Mouse (Mus musculus) liver, adult 2 months (tissue): ENCODE results near the gene Ppy. TPM values are rescaled to one million over a fixed set of nuclear protein-coding genes. Genes with fewer than 3 reads are reported as not detected.

Experiments used
- DNase-seq: peaks from one replicate; pipeline ENCODE4 v3.0.0-alpha.2; 2011; ENCODE audit warnings: low read depth, low spot score; ENCODE audit errors: extremely low read depth
- H3K27ac ChIP-seq: fragments of 200-500 bp; replicated peaks from 2 replicates; pipeline ENCODE4 v1.5.1; 2012; ENCODE audit warnings: low read depth, mild to moderate bottlenecking, control low read depth, inconsistent platforms, low read length; ENCODE audit not compliant: insufficient read depth
- H3K27me3 ChIP-seq: fragments of 200-500 bp; 2 replicates; pipeline ENCODE4 v1.6.1; 2012; ENCODE audit warnings: mild to moderate bottlenecking, moderate library complexity, low read length, inconsistent platforms; ENCODE audit not compliant: control insufficient read depth, insufficient read depth
- H3K36me3 ChIP-seq: fragments of 200-500 bp; 2 replicates; pipeline ENCODE4 v1.6.1; 2012; ENCODE audit warnings: low read length, inconsistent platforms; ENCODE audit not compliant: control insufficient read depth, insufficient read depth
- H3K4me1 ChIP-seq: fragments of 200-500 bp; 2 replicates; pipeline ENCODE4 v1.6.1; 2011; ENCODE audit warnings: low read length; ENCODE audit not compliant: control insufficient read depth, insufficient read depth
- H3K4me3 ChIP-seq: fragments of 200-500 bp; 2 replicates; pipeline ENCODE4 v1.5.1; 2011; ENCODE audit warnings: low read depth, mild to moderate bottlenecking, control low read depth, low read length, moderate library complexity; ENCODE audit not compliant: insufficient read depth
- H3K79me2 ChIP-seq: fragments of 200-500 bp; 2 replicates; pipeline ENCODE4 v1.6.1; 2012; ENCODE audit warnings: inconsistent platforms, mild to moderate bottlenecking, low read length, moderate library complexity; ENCODE audit not compliant: control insufficient read depth, insufficient read depth
- H3K9ac ChIP-seq: fragments of 200-500 bp; 2 replicates; pipeline ENCODE4 v1.6.1; 2012; ENCODE audit warnings: low read depth, mild to moderate bottlenecking, control low read depth, inconsistent platforms, low read length
- CTCF ChIP-seq: fragments of 200-500 bp; IDR thresholded peaks from 2 replicates; pipeline ENCODE4 v1.5.1; 2011; ENCODE audit warnings: low read depth, low read length, control low read depth
- POLR2A ChIP-seq: fragments of 200-500 bp; IDR thresholded peaks from 2 replicates; pipeline ENCODE4 v1.6.1; 2011; ENCODE audit warnings: low read length, control low read depth; ENCODE audit not compliant: insufficient read depth; ENCODE audit errors: extremely low read depth
- WGBS: fragments of 180-500 bp; shearing (Covaris S2); methylation state at CpG from one replicate; pipeline ENCODE4 v1.1.7; 2018; 5-methylcytosine and 5-hydroxymethylcytosine counted together
- polyA plus RNA-seq: library from polyadenylated mRNA; depleted of rRNA; stranded (reverse); fragments of >200 nt; gene quantifications from 2 replicates; pipeline ENCODE4 v1.2.3, GENCODE M21; 2012
- total RNA-seq: library from RNA; depleted of rRNA; stranded (reverse); fragments of >200 nt; gene quantifications from 2 replicates; pipeline ENCODE4 v1.2.3, GENCODE M21; 2014

The Ppy gene
- total and polyA plus RNA-seq, 2 experiments: not detected

- 0 out of 2 replicates have a peak, but pooled peaks cover 3% of the 10 kb centered on the region for H3K4me1 ChIP-seq
- 2% methylated on average over 18 of the region's 18 CpGs for WGBS
- peak; percentile 64 for DNase-seq
- H3K9ac ChIP-seq: no peak overlapping the region
- TF ChIP-seq CTCF: peak; percentile 70
- TF ChIP-seq POLR2A: no peak
- H3K27me3 ChIP-seq: no peaks in the 10 kb centered on the region
- H3K36me3 ChIP-seq: no peaks in the 10 kb centered on the region
- H3K27ac ChIP-seq: no peak overlapping the region
- H3K79me2 ChIP-seq: no peaks in the 10 kb centered on the region
- no peak overlapping the region for H3K4me3 ChIP-seq
Measured at GRCm38 (mm10) chr11:102096887-102097391, 4.2 kb downstream of the Ppy start.

- WGBS: 77% methylated on average over 5 of the region's 5 CpGs
- 0 out of 2 replicates have a peak, but pooled peaks cover 3% of the 10 kb centered on the region for H3K4me1 ChIP-seq
- H3K27me3 ChIP-seq: no peaks in the 10 kb centered on the region
- TF ChIP-seq CTCF (no peak), POLR2A (no peak)
- no peak for DNase-seq
- no peaks in the 10 kb centered on the region for H3K36me3 ChIP-seq
- H3K9ac ChIP-seq: no peak overlapping the region
- H3K27ac ChIP-seq: no peak overlapping the region
- H3K79me2 ChIP-seq: no peaks in the 10 kb centered on the region
- H3K4me3 ChIP-seq: no peak overlapping the region
Measured at GRCm38 (mm10) chr11:102096446-102096845, 4.7 kb downstream of the Ppy start.

GRCm38 (mm10) chr11:102095676-102096075, 5.4 kb downstream of the Ppy start:
- Histone ChIP-seq H3K9ac (no peak overlapping the region), H3K27me3 (no peaks in the 10 kb centered on the region), H3K36me3 (no peaks in the 10 kb centered on the region), H3K27ac (no peak overlapping the region), H3K4me3 (no peak overlapping the region), H3K4me1 (0 out of 2 replicates have a peak, but pooled peaks cover 3% of the 10 kb centered on the region), H3K79me2 (no peaks in the 10 kb centered on the region)
- 91% methylated on average over 3 of the region's 3 CpGs for WGBS
- no peak for TF ChIP-seq CTCF
- no peak for TF ChIP-seq POLR2A
- DNase-seq: no peak

GRCm38 (mm10) chr11:102089088-102089808, 11.9 kb downstream of the Ppy start:
- peaks cover 8% of the 10 kb centered on the region for H3K4me1 ChIP-seq
- 0 out of 2 replicates have a peak overlapping the region, but pooled peaks have one; percentile 5 for H3K4me3 ChIP-seq
- no peaks in the 10 kb centered on the region for H3K36me3 ChIP-seq
- H3K79me2 ChIP-seq: no peaks in the 10 kb centered on the region
- no peak for TF ChIP-seq POLR2A
- peak; percentile 62 for TF ChIP-seq CTCF
- no peaks in the 10 kb centered on the region for H3K27me3 ChIP-seq
- no peak overlapping the region for H3K9ac ChIP-seq
- no peak overlapping the region for H3K27ac ChIP-seq
- 4% methylated on average over 20 of the region's 20 CpGs for WGBS
- peak; percentile 47 for DNase-seq

GRCm38 (mm10) chr11:102087931-102088898, 12.9 kb downstream of the Ppy start, which contains the start of gene Mpp2:
TSS of gene Mpp2 (minus strand) at chr11:102088515.
- Histone ChIP-seq H3K9ac (peak within 1 kb of the TSS; percentile 55), H3K27ac (no peak within 1 kb of the TSS), H3K79me2 (no peaks in the 10 kb centered on the region), H3K4me1 (peaks cover 8% of the 10 kb centered on the region), H3K36me3 (no peaks in the 10 kb centered on the region), H3K27me3 (no peaks in the 10 kb centered on the region), H3K4me3 (peak within 1 kb of the TSS; percentile 74)
- peak; percentile 57 for DNase-seq
- no peak for TF ChIP-seq POLR2A
- no peak for TF ChIP-seq CTCF
- under 1% methylated on average over 49 of the region's 49 CpGs for WGBS
